Mouse (Mus musculus): ENCODE results near the gene Ddx3x. TPM values are rescaled to one million over a fixed set of nuclear protein-coding genes. Genes with fewer than 3 reads are reported as not detected.
A peak's percentile ranks its signal among the peaks of the same experiment; 100 is the strongest.
"Not testable (repeated sequence)": the region's sequence is repeated elsewhere in the genome, so short reads cannot be mapped to it uniquely, and the experiment has no call there.

Ddx3x gene
- 138 and 155 TPM in 2 replicates for polyA plus RNA-seq (2015; fragmentation: Nextera tagmentation; extraction: Ambion mirVana)

GRCm38 (mm10) chrX:13280409-13281328 lies at the start of gene Ddx3x:
TSS of gene Ddx3x (plus strand) at chrX:13280970.
- WGBS: under 1% methylated on average over 53 of the region's 57 CpGs
- H3K4me2 ChIP-seq: peak within 1 kb of the TSS; percentile 81
- H3K27ac ChIP-seq: peak within 1 kb of the TSS; percentile 98
- no peaks in the 10 kb centered on the region for H3K27me3 ChIP-seq
- peak; percentile 96 for ATAC-seq
- peak within 1 kb of the TSS; percentile 98 for H3K9ac ChIP-seq
- peaks cover 11% of the 10 kb centered on the region for H3K36me3 ChIP-seq (ENCODE audit: poor library complexity, severe bottlenecking)
- H3K9me3 ChIP-seq (replicated peaks): no peaks in the 10 kb centered on the region
- peaks cover 19% of the 10 kb centered on the region for H3K4me1 ChIP-seq
- H3K4me3 ChIP-seq: peak within 1 kb of the TSS; percentile 83

GRCm38 (mm10) chrX:13231243-13231642 lies 49.5 kb upstream of the Ddx3x start:
- 19% methylated on average over 9 of the region's 9 CpGs for WGBS
- no peaks in the 10 kb centered on the region for H3K9me3 ChIP-seq (replicated peaks)
- H3K4me1 ChIP-seq: peaks cover 8% of the 10 kb centered on the region
- H3K27ac ChIP-seq: peak overlapping the region; percentile 91
- peak overlapping the region; percentile 58 for H3K4me2 ChIP-seq
- H3K36me3 ChIP-seq (ENCODE audit: poor library complexity, severe bottlenecking): no peaks in the 10 kb centered on the region
- ATAC-seq: no peak; the same call in 1 of the 2 replicates
- H3K9ac ChIP-seq: peak overlapping the region; percentile 45
- 0 out of 2 replicates have a peak overlapping the region, but pooled peaks have one; percentile 10 for H3K4me3 ChIP-seq
- peaks cover 8% of the 10 kb centered on the region; the same call in 1 of the 2 replicates for H3K27me3 ChIP-seq

DNA sequence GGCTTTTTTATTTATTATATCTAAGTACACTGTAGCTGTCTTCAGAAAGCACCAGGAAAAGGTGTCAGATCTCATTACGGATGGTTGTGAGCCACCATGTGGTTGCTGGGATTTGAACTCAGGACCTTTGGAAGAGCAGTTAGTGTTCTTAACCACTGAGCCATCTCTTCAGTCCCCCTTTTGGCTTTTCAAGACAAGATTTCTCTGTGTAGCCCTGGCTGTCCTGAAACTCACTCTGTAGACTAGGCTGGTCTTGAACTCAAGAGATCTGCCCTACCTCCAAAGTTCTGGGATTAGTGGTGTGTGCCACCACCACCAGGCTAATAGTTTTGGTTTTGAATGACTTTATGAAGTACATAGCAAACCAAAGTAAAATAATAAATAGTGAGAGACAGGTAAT lies 47.9 kb upstream of the Ddx3x start:
- 100% methylated on average over 1 of the region's 1 CpGs for WGBS
- H3K36me3 ChIP-seq (ENCODE audit: poor library complexity, severe bottlenecking); ATAC-seq; H3K9me3 ChIP-seq (replicated peaks); H3K4me2 ChIP-seq; H3K4me3 ChIP-seq; H3K9ac ChIP-seq; H3K27ac ChIP-seq; H3K27me3 ChIP-seq: not testable (repeated sequence)
- peaks cover 13% of the 10 kb centered on the region for H3K4me1 ChIP-seq

- H3K9me3 ChIP-seq (replicated peaks): no peaks in the 10 kb centered on the region
- H3K27me3 ChIP-seq: peaks cover 12% of the 10 kb centered on the region; the same call in 1 of the 2 replicates
- H3K36me3 ChIP-seq (ENCODE audit: poor library complexity, severe bottlenecking): no peaks in the 10 kb centered on the region
- 65% methylated on average over 2 of the region's 2 CpGs for WGBS
- no peak for ATAC-seq
- H3K9ac ChIP-seq: no peak overlapping the region
- H3K4me1 ChIP-seq: peaks cover 13% of the 10 kb centered on the region
- H3K27ac ChIP-seq: no peak overlapping the region
- H3K4me3 ChIP-seq: no peak overlapping the region
- H3K4me2 ChIP-seq: no peak overlapping the region
These were observed 47.1 kb upstream of the Ddx3x start for GRCm38 (mm10) chrX:13233631-13234030.

DNA sequence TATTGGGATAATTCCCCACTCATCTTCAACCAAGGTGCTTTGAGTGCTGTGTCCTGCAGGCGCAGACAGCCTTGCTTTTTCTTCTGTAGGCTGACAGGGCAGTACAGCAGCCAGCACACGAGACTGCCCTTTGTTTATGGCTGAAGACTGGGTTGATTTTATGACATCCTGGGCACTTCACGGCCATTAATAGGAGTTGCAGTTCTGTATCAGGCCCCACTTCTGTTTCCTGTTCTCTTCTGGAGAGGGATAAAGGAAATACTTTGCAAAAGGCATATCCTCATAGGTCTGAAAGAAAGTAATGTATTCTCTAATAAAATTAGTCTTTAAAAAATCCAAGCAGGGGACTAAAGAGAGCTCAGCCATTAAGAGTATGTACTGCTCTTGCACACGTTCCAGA lies 46.1 kb upstream of the Ddx3x start:
- peaks cover 13% of the 10 kb centered on the region for H3K4me1 ChIP-seq
- no peak overlapping the region for H3K27ac ChIP-seq
- 63% methylated on average over 4 of the region's 4 CpGs for WGBS
- H3K4me2 ChIP-seq: no peak overlapping the region
- H3K9me3 ChIP-seq (replicated peaks): no peaks in the 10 kb centered on the region
- H3K27me3 ChIP-seq: peaks cover 12% of the 10 kb centered on the region; the same call in 1 of the 2 replicates
- no peaks in the 10 kb centered on the region for H3K36me3 ChIP-seq (ENCODE audit: poor library complexity, severe bottlenecking)
- no peak overlapping the region for H3K4me3 ChIP-seq
- ATAC-seq: no peak
- no peak overlapping the region for H3K9ac ChIP-seq

- Histone ChIP-seq H3K9me3 (replicated peaks) (no peaks in the 10 kb centered on the region), H3K9ac (peak overlapping the region; percentile 16; the same call in 1 of the 2 replicates), H3K27me3 (peaks cover 12% of the 10 kb centered on the region; the same call in 1 of the 2 replicates), H3K36me3 (ENCODE audit: poor library complexity, severe bottlenecking) (no peaks in the 10 kb centered on the region), H3K27ac (peak overlapping the region; percentile 63), H3K4me1 (peaks cover 20% of the 10 kb centered on the region), H3K4me2 (no peak overlapping the region), H3K4me3 (no peak overlapping the region)
- ATAC-seq: peak; percentile 70
- 36% methylated on average over 2 of the region's 2 CpGs for WGBS
These were observed 44.6 kb upstream of the Ddx3x start for GRCm38 (mm10) chrX:13236100-13236568.

DNA sequence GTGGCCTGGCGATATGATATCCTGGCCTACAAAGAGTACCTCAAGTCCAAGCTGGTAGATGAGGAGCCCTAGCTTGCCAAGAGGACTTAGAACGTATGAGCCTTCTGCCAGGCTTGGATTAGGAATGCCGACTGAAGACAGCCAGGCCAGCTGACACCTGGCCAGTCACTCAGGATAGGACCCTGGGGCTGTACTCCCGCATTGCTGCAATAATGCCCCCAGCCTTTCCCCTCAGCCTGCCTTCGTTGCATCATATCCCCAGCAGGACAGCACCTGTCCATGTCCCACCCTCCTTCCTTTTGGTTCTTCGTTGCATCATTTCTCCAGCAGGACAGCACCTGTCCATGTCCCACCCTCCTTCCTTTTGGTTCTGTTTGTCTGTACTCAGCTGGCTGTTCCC lies 41.3 kb upstream of the Ddx3x start:
- H3K4me2 ChIP-seq: no peak overlapping the region
- peaks cover 20% of the 10 kb centered on the region; the same call in 1 of the 2 replicates for H3K27me3 ChIP-seq
- H3K36me3 ChIP-seq (ENCODE audit: poor library complexity, severe bottlenecking): no peaks in the 10 kb centered on the region
- 91% methylated on average over 6 of the region's 6 CpGs for WGBS
- no peak for ATAC-seq
- H3K9me3 ChIP-seq (replicated peaks): no peaks in the 10 kb centered on the region
- no peak overlapping the region for H3K4me3 ChIP-seq
- H3K27ac ChIP-seq: no peak overlapping the region
- H3K9ac ChIP-seq: no peak overlapping the region
- H3K4me1 ChIP-seq: peaks cover 21% of the 10 kb centered on the region

- peaks cover 21% of the 10 kb centered on the region for H3K4me1 ChIP-seq
- no peaks in the 10 kb centered on the region for H3K9me3 ChIP-seq (replicated peaks)
- H3K27me3 ChIP-seq: peaks cover 20% of the 10 kb centered on the region; the same call in 1 of the 2 replicates
- H3K4me2 ChIP-seq: peak overlapping the region; percentile 63
- H3K36me3 ChIP-seq (ENCODE audit: poor library complexity, severe bottlenecking): no peaks in the 10 kb centered on the region
- ATAC-seq: no peak
- H3K9ac ChIP-seq: 0 out of 2 replicates have a peak overlapping the region, but pooled peaks have one; percentile 72
- 18% methylated on average over 11 of the region's 11 CpGs for WGBS
- H3K27ac ChIP-seq: peak overlapping the region; percentile 97
- H3K4me3 ChIP-seq: peak overlapping the region; percentile 37
These were observed 39.9 kb upstream of the Ddx3x start for GRCm38 (mm10) chrX:13240646-13241425.

GRCm38 (mm10) chrX:13241426-13242319 lies 39.1 kb upstream of the Ddx3x start:
- H3K27ac ChIP-seq: peak overlapping the region; percentile 97
- H3K4me2 ChIP-seq: peak overlapping the region; percentile 63
- no peaks in the 10 kb centered on the region for H3K36me3 ChIP-seq (ENCODE audit: poor library complexity, severe bottlenecking)
- peaks cover 13% of the 10 kb centered on the region for H3K4me1 ChIP-seq
- 9% methylated on average over 21 of the region's 21 CpGs for WGBS
- peak overlapping the region; percentile 37 for H3K4me3 ChIP-seq
- H3K27me3 ChIP-seq: peaks cover 20% of the 10 kb centered on the region; the same call in 1 of the 2 replicates
- peak overlapping the region; percentile 72 for H3K9ac ChIP-seq
- no peaks in the 10 kb centered on the region for H3K9me3 ChIP-seq (replicated peaks)
- ATAC-seq: peak; percentile 50

- H3K36me3 ChIP-seq (ENCODE audit: poor library complexity, severe bottlenecking): no peaks in the 10 kb centered on the region
- no peaks in the 10 kb centered on the region for H3K9me3 ChIP-seq (replicated peaks)
- peaks cover 12% of the 10 kb centered on the region for H3K4me1 ChIP-seq
- 22% methylated on average over 24 of the region's 24 CpGs for WGBS
- H3K4me3 ChIP-seq: peak overlapping the region; percentile 37
- peak overlapping the region; percentile 63 for H3K4me2 ChIP-seq
- peak overlapping the region; percentile 97 for H3K27ac ChIP-seq
- H3K27me3 ChIP-seq: peaks cover 20% of the 10 kb centered on the region; the same call in 1 of the 2 replicates
- ATAC-seq: peak; percentile 97
- peak overlapping the region; percentile 72 for H3K9ac ChIP-seq
These were observed 38.3 kb upstream of the Ddx3x start for GRCm38 (mm10) chrX:13242320-13243096.

Measured in forebrain, embryonic 13.5 days (tissue).